Mouse (Mus musculus) liver, adult 2 months (tissue): Measurements from ENCODE around the gene Wdr90. TPM values are rescaled to one million over a fixed set of nuclear protein-coding genes. Genes with fewer than 3 reads are reported as not detected.

ENCODE experiments used
- DNase-seq: peaks from one replicate; pipeline ENCODE4 v3.0.0-alpha.2; 2011; ENCODE audit warnings: low read depth, low spot score; ENCODE audit errors: extremely low read depth
- H3K27ac ChIP-seq: fragments of 200-500 bp; replicated peaks from 2 replicates; pipeline ENCODE4 v1.5.1; 2012; ENCODE audit warnings: low read depth, mild to moderate bottlenecking, control low read depth, inconsistent platforms, low read length; ENCODE audit not compliant: insufficient read depth
- H3K27me3 ChIP-seq: fragments of 200-500 bp; 2 replicates; pipeline ENCODE4 v1.6.1; 2012; ENCODE audit warnings: mild to moderate bottlenecking, moderate library complexity, low read length, inconsistent platforms; ENCODE audit not compliant: control insufficient read depth, insufficient read depth
- H3K36me3 ChIP-seq: fragments of 200-500 bp; 2 replicates; pipeline ENCODE4 v1.6.1; 2012; ENCODE audit warnings: low read length, inconsistent platforms; ENCODE audit not compliant: control insufficient read depth, insufficient read depth
- H3K4me1 ChIP-seq: fragments of 200-500 bp; 2 replicates; pipeline ENCODE4 v1.6.1; 2011; ENCODE audit warnings: low read length; ENCODE audit not compliant: control insufficient read depth, insufficient read depth
- H3K4me3 ChIP-seq: fragments of 200-500 bp; 2 replicates; pipeline ENCODE4 v1.5.1; 2011; ENCODE audit warnings: low read depth, mild to moderate bottlenecking, control low read depth, low read length, moderate library complexity; ENCODE audit not compliant: insufficient read depth
- H3K79me2 ChIP-seq: fragments of 200-500 bp; 2 replicates; pipeline ENCODE4 v1.6.1; 2012; ENCODE audit warnings: inconsistent platforms, mild to moderate bottlenecking, low read length, moderate library complexity; ENCODE audit not compliant: control insufficient read depth, insufficient read depth
- H3K9ac ChIP-seq: fragments of 200-500 bp; 2 replicates; pipeline ENCODE4 v1.6.1; 2012; ENCODE audit warnings: low read depth, mild to moderate bottlenecking, control low read depth, inconsistent platforms, low read length
- CTCF ChIP-seq: fragments of 200-500 bp; IDR thresholded peaks from 2 replicates; pipeline ENCODE4 v1.5.1; 2011; ENCODE audit warnings: low read depth, low read length, control low read depth
- POLR2A ChIP-seq: fragments of 200-500 bp; IDR thresholded peaks from 2 replicates; pipeline ENCODE4 v1.6.1; 2011; ENCODE audit warnings: low read length, control low read depth; ENCODE audit not compliant: insufficient read depth; ENCODE audit errors: extremely low read depth
- WGBS: fragments of 180-500 bp; shearing (Covaris S2); methylation state at CpG from one replicate; pipeline ENCODE4 v1.1.7; 2018; 5-methylcytosine and 5-hydroxymethylcytosine counted together
- polyA plus RNA-seq: library from polyadenylated mRNA; depleted of rRNA; stranded (reverse); fragments of >200 nt; gene quantifications from 2 replicates; pipeline ENCODE4 v1.2.3, GENCODE M21; 2012
- total RNA-seq: library from RNA; depleted of rRNA; stranded (reverse); fragments of >200 nt; gene quantifications from 2 replicates; pipeline ENCODE4 v1.2.3, GENCODE M21; 2014

Wdr90 gene
- total and polyA plus RNA-seq, 2 experiments = 2.7 to 14.1 TPM

DNA sequence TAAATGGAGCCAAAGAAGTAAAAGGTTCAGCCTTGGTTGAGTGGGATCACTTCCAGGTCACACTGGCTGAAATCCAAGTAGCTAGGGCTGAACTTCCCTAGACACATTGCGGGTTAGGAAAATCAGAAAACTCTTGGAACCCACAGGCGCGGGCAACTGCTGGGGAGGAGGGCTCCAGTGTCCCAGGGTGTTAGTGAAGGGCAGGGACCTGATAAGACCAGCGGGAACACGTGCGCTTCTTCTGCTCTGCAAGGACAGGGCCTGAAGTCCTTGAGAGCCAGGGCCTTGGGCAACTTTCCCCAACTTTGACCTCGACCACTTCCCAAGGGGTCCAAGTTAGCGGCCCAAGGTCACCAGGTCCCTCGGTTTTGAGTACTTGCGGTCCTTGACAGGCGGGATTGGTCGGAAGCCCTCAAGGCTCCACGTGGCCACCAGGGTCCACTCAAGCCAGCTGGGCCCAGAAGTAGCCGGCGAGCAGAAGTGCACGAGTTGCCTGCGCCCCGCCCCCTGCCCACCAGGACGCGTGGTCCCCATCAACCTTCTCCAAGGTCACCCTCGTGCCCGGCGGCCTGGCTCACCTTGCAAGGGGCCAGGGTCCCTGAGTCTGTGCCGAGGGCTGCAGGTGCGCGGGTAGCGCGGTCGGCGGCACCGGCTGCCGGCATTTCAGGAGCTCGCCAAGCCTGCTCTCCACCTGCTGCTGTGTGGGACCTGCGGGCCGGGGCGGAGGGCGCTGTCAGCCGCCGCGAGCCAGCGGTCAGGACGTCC is 6.7 kb upstream of the Wdr90 start:
- DNase-seq = peak; percentile 91
- H3K36me3 ChIP-seq = no peaks in the 10 kb centered on the region
- TF ChIP-seq CTCF = no peak
- no peak for TF ChIP-seq POLR2A
- H3K27me3 ChIP-seq = no peaks in the 10 kb centered on the region
- peaks cover 27% of the 10 kb centered on the region for H3K4me1 ChIP-seq
- peak overlapping the region; percentile 91 for H3K9ac ChIP-seq
- peaks cover 21% of the 10 kb centered on the region; the same call in 1 of the 2 replicates for H3K79me2 ChIP-seq
- peak overlapping the region; percentile 88 for H3K27ac ChIP-seq
- H3K4me3 ChIP-seq = peak overlapping the region; percentile 87
- under 1% methylated on average over 42 of the region's 42 CpGs for WGBS

DNA sequence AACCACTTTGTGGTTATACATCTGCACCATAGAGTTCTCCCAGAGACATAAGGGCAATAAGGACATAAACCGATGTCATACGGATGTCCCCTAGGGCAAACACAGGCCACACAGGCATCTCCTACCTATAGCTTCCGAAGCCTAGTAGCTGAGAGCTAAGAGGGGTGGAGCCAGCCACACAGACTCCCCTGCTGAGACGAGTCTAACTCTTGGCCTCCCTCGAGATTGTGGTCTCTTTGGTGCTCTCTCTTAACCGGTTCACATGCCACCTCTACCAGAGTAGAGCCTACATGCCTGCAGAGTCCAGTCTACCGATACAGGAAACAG is 6.2 kb upstream of the Wdr90 start:
- H3K27ac ChIP-seq = peak overlapping the region; percentile 88
- H3K9ac ChIP-seq = peak overlapping the region; percentile 91
- no peaks in the 10 kb centered on the region for H3K36me3 ChIP-seq
- TF ChIP-seq CTCF (no peak), POLR2A (no peak)
- WGBS = 6% methylated on average over 7 of the region's 7 CpGs
- peaks cover 21% of the 10 kb centered on the region; the same call in 1 of the 2 replicates for H3K79me2 ChIP-seq
- H3K27me3 ChIP-seq = no peaks in the 10 kb centered on the region
- peak overlapping the region; percentile 87 for H3K4me3 ChIP-seq
- DNase-seq = no peak
- peaks cover 27% of the 10 kb centered on the region for H3K4me1 ChIP-seq

GRCm38 (mm10) chr17:25866172-25866571 is 4.9 kb upstream of the Wdr90 start:
- peak overlapping the region; percentile 33; the same call in 1 of the 2 replicates for H3K9ac ChIP-seq

DNA sequence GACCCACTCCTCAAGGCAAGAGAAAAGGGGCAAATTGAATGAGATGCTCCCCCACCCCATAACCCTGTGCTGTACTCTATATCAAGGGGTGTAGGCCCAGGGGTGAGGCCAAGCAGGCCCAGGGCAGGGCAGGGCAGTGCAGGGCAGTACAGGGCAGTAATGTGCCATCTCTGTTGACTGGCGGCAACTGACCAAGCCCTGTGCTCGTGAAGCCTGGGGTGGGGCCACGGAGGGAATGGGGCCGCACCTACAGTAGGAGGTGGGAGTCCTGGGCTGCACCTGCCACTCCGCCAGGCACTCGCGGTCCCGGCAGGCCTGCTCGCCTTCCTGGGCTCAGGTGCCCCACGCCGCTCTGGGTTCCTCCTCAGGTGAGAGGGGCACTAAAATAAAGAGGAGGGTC is 4.0 kb upstream of the Wdr90 start:
- no peaks in the 10 kb centered on the region for H3K36me3 ChIP-seq
- H3K79me2 ChIP-seq = peaks cover 21% of the 10 kb centered on the region; the same call in 1 of the 2 replicates
- TF ChIP-seq POLR2A (no peak), CTCF (no peak)
- H3K4me1 ChIP-seq = peaks cover 34% of the 10 kb centered on the region
- H3K4me3 ChIP-seq = no peak overlapping the region
- H3K27ac ChIP-seq = peak overlapping the region; percentile 61
- no peaks in the 10 kb centered on the region for H3K27me3 ChIP-seq
- 0 out of 2 replicates have a peak overlapping the region, but pooled peaks have one; percentile 8 for H3K9ac ChIP-seq
- 85% methylated on average over 11 of the region's 11 CpGs for WGBS
- DNase-seq = no peak

More at GRCm38 (mm10) chr17:25866172-25866571, 4.9 kb upstream of the Wdr90 start:
- H3K4me1 ChIP-seq = peaks cover 30% of the 10 kb centered on the region
- 50% methylated on average over 3 of the region's 3 CpGs for WGBS
- H3K27me3 ChIP-seq = no peaks in the 10 kb centered on the region
- H3K27ac ChIP-seq = peak overlapping the region; percentile 61
- TF ChIP-seq CTCF (no peak), POLR2A (no peak)
- H3K36me3 ChIP-seq = no peaks in the 10 kb centered on the region
- H3K4me3 ChIP-seq = no peak overlapping the region
- H3K79me2 ChIP-seq = peaks cover 21% of the 10 kb centered on the region; the same call in 1 of the 2 replicates
- peak; percentile 63 for DNase-seq

- H3K27ac ChIP-seq = peak overlapping the region; percentile 48
These were observed 3.0 kb upstream of the Wdr90 start for GRCm38 (mm10) chr17:25864311-25864710.

DNA sequence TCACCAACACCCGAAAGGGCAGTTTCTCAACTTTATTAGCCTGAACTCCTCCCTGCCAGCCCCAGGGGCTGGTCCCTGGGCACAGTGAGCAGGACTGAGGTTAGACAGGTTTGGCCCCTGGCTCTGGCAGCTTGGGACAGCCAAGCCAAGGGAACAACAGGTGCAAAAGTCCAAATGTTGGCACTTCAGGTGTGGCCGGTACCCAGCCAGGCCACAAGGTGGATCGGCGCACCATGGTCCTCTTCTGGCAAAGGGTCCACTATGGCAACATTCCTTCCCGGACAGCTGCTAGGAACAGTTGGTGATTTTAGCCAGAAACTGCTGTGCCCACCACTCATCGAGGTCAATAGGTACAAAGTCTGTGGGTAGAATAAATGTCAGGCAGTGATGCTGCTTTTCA is 2.4 kb upstream of the Wdr90 start:
- H3K27me3 ChIP-seq = no peaks in the 10 kb centered on the region
- WGBS = 25% methylated on average over 6 of the region's 6 CpGs
- peaks cover 30% of the 10 kb centered on the region for H3K4me1 ChIP-seq
- H3K9ac ChIP-seq = no peak overlapping the region
- H3K4me3 ChIP-seq = no peak overlapping the region
- H3K36me3 ChIP-seq = no peaks in the 10 kb centered on the region
- H3K27ac ChIP-seq = peak overlapping the region; percentile 48; the same call in 1 of the 2 replicates
- H3K79me2 ChIP-seq = peaks cover 21% of the 10 kb centered on the region; the same call in 1 of the 2 replicates
- TF ChIP-seq POLR2A (no peak), CTCF (peak; percentile 66)
- DNase-seq = peak; percentile 90

More at GRCm38 (mm10) chr17:25864311-25864710, 3.0 kb upstream of the Wdr90 start:
- Histone ChIP-seq H3K79me2 (peaks cover 21% of the 10 kb centered on the region; the same call in 1 of the 2 replicates), H3K9ac (no peak overlapping the region; the same call in 1 of the 2 replicates), H3K4me3 (no peak overlapping the region), H3K27me3 (no peaks in the 10 kb centered on the region), H3K36me3 (no peaks in the 10 kb centered on the region), H3K4me1 (peaks cover 34% of the 10 kb centered on the region)
- TF ChIP-seq POLR2A (no peak), CTCF (no peak)
- 78% methylated on average over 14 of the region's 14 CpGs for WGBS
- DNase-seq = no peak
